Mouse (Mus musculus) lung, postnatal 0 days (tissue): ENCODE data around the gene Csf2ra. TPM values are rescaled to one million over a fixed set of nuclear protein-coding genes. Genes with fewer than 3 reads are reported as not detected.
"Not testable (repeated sequence)": the region's sequence is repeated elsewhere in the genome, so short reads cannot be mapped to it uniquely, and the experiment has no call there.

ENCODE experiments used
- ATAC-seq: fragments of 200-750 bp; cut with Nextera tagmentation; 2 replicates; pipeline ENCODE4 v1.8.0; 2017; ENCODE audit warnings: moderate library complexity
- DNase-seq: peaks from one replicate; pipeline ENCODE4 v3.0.0-alpha.2; 2016; ENCODE audit warnings: low spot score
- H3K27ac ChIP-seq: fragments of 300-500 bp; sonication (generic); 2 replicates; pipeline ENCODE4 v1.5.1; 2014; ENCODE audit warnings: antibody characterized with exemption, mild to moderate bottlenecking, low read length, mixed read lengths
- H3K27me3 ChIP-seq: fragments of 300-500 bp; sonication (generic); replicated peaks from 2 replicates; pipeline ENCODE4 v1.6.1; 2014; ENCODE audit warnings: low read length, mixed read lengths; ENCODE audit not compliant: insufficient read depth
- H3K36me3 ChIP-seq: fragments of 300-500 bp; sonication (generic); 2 replicates; pipeline ENCODE4 v1.6.1; 2014; ENCODE audit warnings: low read length, mixed read lengths; ENCODE audit not compliant: insufficient read depth
- H3K4me1 ChIP-seq: fragments of 300-500 bp; sonication (generic); 2 replicates; pipeline ENCODE4 v1.6.1; 2014; ENCODE audit warnings: antibody characterized with exemption, low read depth, low read length, mixed read lengths; ENCODE audit not compliant: insufficient read depth
- H3K4me2 ChIP-seq: fragments of 300-500 bp; sonication (generic); replicated peaks from 2 replicates; pipeline ENCODE4 v1.6.1; 2014; ENCODE audit warnings: low read depth, mild to moderate bottlenecking, low read length, moderate library complexity, mixed read lengths
- H3K4me3 ChIP-seq: fragments of 300-500 bp; sonication (generic); 2 replicates; pipeline ENCODE4 v1.5.1; 2014; ENCODE audit warnings: low read depth, low read length
- H3K9ac ChIP-seq: fragments of 300-500 bp; sonication (generic); replicated peaks from 2 replicates; pipeline ENCODE4 v1.6.1; 2014; ENCODE audit warnings: low read depth, mild to moderate bottlenecking
- H3K9me3 ChIP-seq: fragments of 300-500 bp; sonication (generic); 2 replicates; pipeline ENCODE4 v1.6.1; 2016; ENCODE audit warnings: low read length, mixed read lengths
- CTCF ChIP-seq: IDR thresholded peaks from 2 replicates; pipeline ENCODE4 v1.5.1; 2016; ENCODE audit warnings: antibody characterized with exemption, mild to moderate bottlenecking
- EP300 ChIP-seq: IDR thresholded peaks from 2 replicates; pipeline ENCODE4 v1.6.1; 2016; ENCODE audit warnings: antibody characterized with exemption, mild to moderate bottlenecking, control low read depth
- WGBS: fragments of 180-500 bp; shearing (Covaris S2); extraction: QIAGEN DNeasy Blood & Tissue Kit; methylation state at CpG from one replicate; pipeline ENCODE4 v1.1.7; 2014; 5-methylcytosine and 5-hydroxymethylcytosine counted together
- polyA plus RNA-seq: library from polyadenylated mRNA; unstranded; fragments of >200 nt; fragmentation: Nextera tagmentation; extraction: Ambion mirVana; gene quantifications from 2 replicates; pipeline ENCODE4 v1.2.1, GENCODE M21; 2015

The Csf2ra gene
- polyA plus RNA-seq, 1 experiment from 2014 or later: 18.8 TPM

- no peaks in the 10 kb centered on the region for H3K36me3 ChIP-seq
- WGBS: 10% methylated on average over 3 of the region's 3 CpGs
- H3K27ac ChIP-seq: no peak overlapping the region
- TF ChIP-seq CTCF (peak; percentile 62), EP300 (no peak)
- DNase-seq (peak; percentile 90), ATAC-seq (peak; percentile 48)
- H3K27me3 ChIP-seq: no peaks in the 10 kb centered on the region
- H3K9me3 ChIP-seq: no peaks in the 10 kb centered on the region
- H3K4me3 ChIP-seq: no peak overlapping the region
- no peaks in the 10 kb centered on the region for H3K4me1 ChIP-seq
- H3K9ac ChIP-seq: no peak overlapping the region
- H3K4me2 ChIP-seq: no peak overlapping the region
Observed at GRCm38 (mm10) chr19:61265349-61266245, 37.4 kb upstream of the Csf2ra start.

DNA sequence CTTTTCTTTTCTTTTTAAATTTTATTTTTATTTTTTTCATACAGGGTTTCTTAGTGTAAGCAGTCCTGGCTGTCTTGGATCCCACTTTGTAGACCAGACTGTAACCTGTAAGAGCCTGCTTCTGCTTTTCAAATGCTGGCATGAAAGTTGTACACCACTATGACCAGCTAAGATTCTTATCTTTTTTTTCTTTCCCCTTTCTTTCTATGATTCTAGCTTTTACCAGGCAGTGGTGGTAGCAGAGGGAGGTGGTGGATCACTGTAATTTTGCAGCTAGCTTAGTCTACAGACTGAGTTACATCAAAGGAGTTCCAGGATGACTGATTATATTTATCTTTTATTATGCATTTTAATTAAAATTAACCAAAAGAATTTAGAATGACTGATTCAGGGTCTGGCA is 36.7 kb upstream of the Csf2ra start:
- DNase-seq: no peak
- no peak overlapping the region for H3K9ac ChIP-seq
- H3K4me1 ChIP-seq: no peaks in the 10 kb centered on the region
- no peak for ATAC-seq
- no peaks in the 10 kb centered on the region for H3K36me3 ChIP-seq
- H3K27ac ChIP-seq: no peak overlapping the region
- H3K9me3 ChIP-seq: no peaks in the 10 kb centered on the region
- no peak overlapping the region for H3K4me2 ChIP-seq
- H3K27me3 ChIP-seq: no peaks in the 10 kb centered on the region
- TF ChIP-seq EP300: no peak
- TF ChIP-seq CTCF: no peak
- no peak overlapping the region for H3K4me3 ChIP-seq

- no peak overlapping the region for H3K9ac ChIP-seq
- no peak for ATAC-seq
- no peaks in the 10 kb centered on the region for H3K9me3 ChIP-seq
- H3K4me2 ChIP-seq: no peak overlapping the region
- H3K27me3 ChIP-seq: no peaks in the 10 kb centered on the region
- no peak overlapping the region for H3K4me3 ChIP-seq
- TF ChIP-seq CTCF (no peak), EP300 (no peak)
- no peak overlapping the region for H3K27ac ChIP-seq
- WGBS: 63% methylated on average over 1 of the region's 1 CpGs
- H3K36me3 ChIP-seq: no peaks in the 10 kb centered on the region
- DNase-seq: peak; percentile 45
- no peaks in the 10 kb centered on the region for H3K4me1 ChIP-seq
Observed at GRCm38 (mm10) chr19:61264227-61264626, 36.0 kb upstream of the Csf2ra start.

GRCm38 (mm10) chr19:61261241-61261640 is 33.0 kb upstream of the Csf2ra start:
- TF ChIP-seq EP300 (no peak), CTCF (no peak)
- Histone ChIP-seq H3K4me1 (no peaks in the 10 kb centered on the region), H3K9ac (no peak overlapping the region), H3K36me3 (no peaks in the 10 kb centered on the region), H3K27ac (no peak overlapping the region), H3K9me3 (no peaks in the 10 kb centered on the region), H3K4me3 (no peak overlapping the region), H3K4me2 (no peak overlapping the region), H3K27me3 (no peaks in the 10 kb centered on the region)
- 85% methylated on average over 1 of the region's 1 CpGs for WGBS
- ATAC-seq (no peak), DNase-seq (no peak)

GRCm38 (mm10) chr19:61257733-61258132 is 29.5 kb upstream of the Csf2ra start:
- H3K27ac ChIP-seq: no peak overlapping the region
- 87% methylated on average over 18 of the region's 18 CpGs for WGBS
- no peaks in the 10 kb centered on the region for H3K9me3 ChIP-seq
- H3K9ac ChIP-seq: no peak overlapping the region
- DNase-seq: no peak
- H3K27me3 ChIP-seq: no peaks in the 10 kb centered on the region
- H3K4me3 ChIP-seq: no peak overlapping the region
- ATAC-seq: no peak
- no peak overlapping the region for H3K4me2 ChIP-seq
- H3K4me1 ChIP-seq: no peaks in the 10 kb centered on the region
- TF ChIP-seq CTCF (no peak), EP300 (no peak)
- no peaks in the 10 kb centered on the region for H3K36me3 ChIP-seq

GRCm38 (mm10) chr19:61256166-61256887 is 28.1 kb upstream of the Csf2ra start:
- DNase-seq (no peak), ATAC-seq (no peak)
- H3K36me3 ChIP-seq: no peaks in the 10 kb centered on the region
- no peaks in the 10 kb centered on the region for H3K4me1 ChIP-seq
- H3K4me2 ChIP-seq: no peak overlapping the region
- H3K27me3 ChIP-seq: no peaks in the 10 kb centered on the region
- H3K9ac ChIP-seq: no peak overlapping the region
- H3K27ac ChIP-seq: no peak overlapping the region
- no peak overlapping the region for H3K4me3 ChIP-seq
- TF ChIP-seq CTCF (no peak), EP300 (no peak)
- no peaks in the 10 kb centered on the region for H3K9me3 ChIP-seq
- WGBS: 71% methylated on average over 7 of the region's 7 CpGs

GRCm38 (mm10) chr19:61247334-61247733 is 19.1 kb upstream of the Csf2ra start:
- WGBS: 70% methylated on average over 4 of the region's 4 CpGs
- not testable (repeated sequence) for H3K36me3 ChIP-seq, H3K27me3 ChIP-seq, H3K9ac ChIP-seq, H3K9me3 ChIP-seq, H3K4me1 ChIP-seq, DNase-seq, H3K27ac ChIP-seq, H3K4me3 ChIP-seq, ATAC-seq, H3K4me2 ChIP-seq
